Mouse (Mus musculus) G1E (cell line): Measurements from ENCODE around the gene Slc35a1. TPM values are rescaled to one million over a fixed set of nuclear protein-coding genes. Genes with fewer than 3 reads are reported as not detected.

Experiments
- ATAC-seq: 2 replicates; pipeline ENCODE4 v1.8.0; 2016; ENCODE audit warnings: mild to moderate bottlenecking; ENCODE audit not compliant: insufficient number of reproducible peaks, poor library complexity, low FRiP score, severe bottlenecking; ENCODE audit errors: extremely low read depth
- DNase-seq: peaks from one replicate; pipeline ENCODE4 v3.0.0; 2012; ENCODE audit warnings: low spot score
- H3K27me3 ChIP-seq: 2 replicates; pipeline ENCODE4 v1.6.1; 2012; ENCODE audit warnings: mild to moderate bottlenecking, low read length, inconsistent platforms; ENCODE audit not compliant: insufficient read depth
- H3K36me3 ChIP-seq: replicated peaks from 2 replicates; pipeline ENCODE3; 2012; ENCODE audit warnings: mild to moderate bottlenecking, inconsistent platforms
- H3K4me1 ChIP-seq: 2 replicates; pipeline ENCODE4 v1.6.1; 2012; ENCODE audit warnings: low read depth, low read length, inconsistent platforms, mixed read lengths; ENCODE audit not compliant: insufficient read depth
- H3K4me3 ChIP-seq: 2 replicates; pipeline ENCODE4 v1.5.1; 2012; ENCODE audit warnings: low read depth, mild to moderate bottlenecking, inconsistent platforms, low read length, moderate library complexity, mixed read lengths
- H3K9me3 ChIP-seq: replicated peaks from 2 replicates; pipeline ENCODE4 v1.6.1; 2012; ENCODE audit warnings: inconsistent platforms
- CTCF ChIP-seq: IDR thresholded peaks from 2 replicates; pipeline ENCODE4 v1.5.1; 2012; ENCODE audit warnings: low read depth, low read length, inconsistent platforms, mixed read lengths
- GATA1 ChIP-seq: IDR thresholded peaks from 2 replicates; pipeline ENCODE4 v1.6.1; 2012; ENCODE audit warnings: borderline replicate concordance, low read length, inconsistent platforms, mixed read lengths
- GATA2 ChIP-seq: IDR thresholded peaks from 2 replicates; pipeline ENCODE4 v1.6.1; 2012; ENCODE audit warnings: low read depth, low read length, inconsistent platforms, borderline replicate concordance
- POLR2AphosphoS5 ChIP-seq: IDR thresholded peaks from 2 replicates; pipeline ENCODE4 v1.6.1; 2012; ENCODE audit warnings: low read depth, low read length, inconsistent platforms; ENCODE audit not compliant: insufficient replicate concordance
- TAL1 ChIP-seq: conservative IDR thresholded peaks from 2 replicates; pipeline ENCODE4 v1.6.1; 2012; ENCODE audit warnings: low read depth, low read length, inconsistent platforms, mixed read lengths
- polyA plus RNA-seq: library from polyadenylated mRNA; stranded (reverse); fragments of >175 nt; gene quantifications from 2 replicates; pipeline ENCODE4 v1.2.3, GENCODE M21; 2012
- total RNA-seq, 2 experiments: library from RNA; stranded (forward) in 1 of 2; stranded (reverse) in 1 of 2; fragments of 200-1000 nt in 1 of 2; fragments of >200 nt in 1 of 2; fragmentation: Nextera tagmentation in 1 of 2; gene quantifications; 2 replicates each; pipeline ENCODE4 v1.2.3; 2014 to 2017

Gene Slc35a1
- total and polyA plus RNA-seq, 3 experiments: 4.0 to 52.6 (median 41.2) TPM

DNA sequence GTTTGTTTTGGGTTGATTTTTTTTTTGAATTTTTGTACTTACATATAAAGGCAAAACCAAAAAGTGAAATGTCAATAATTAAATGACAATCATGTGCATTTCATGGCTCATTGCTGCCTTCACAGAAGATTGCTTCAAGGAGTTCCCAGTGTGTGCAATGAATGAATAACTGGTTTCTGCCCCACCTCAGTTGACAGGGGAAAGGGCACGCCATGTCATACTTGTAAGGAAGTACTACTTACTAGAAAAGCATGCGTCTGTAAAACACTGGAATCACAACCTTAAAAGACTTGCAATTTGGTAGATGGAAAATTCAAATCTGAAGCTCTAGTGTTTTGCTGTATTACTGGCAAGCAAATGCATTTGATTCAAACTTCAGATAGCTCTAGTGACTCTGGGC lies 28.2 kb downstream of the Slc35a1 start:
- H3K4me1 ChIP-seq: no peaks in the 10 kb centered on the region
- H3K9me3 ChIP-seq: no peaks in the 10 kb centered on the region
- no peak for TF ChIP-seq CTCF
- ATAC-seq (no peak), DNase-seq (no peak)
- H3K4me3 ChIP-seq: no peak overlapping the region
- H3K36me3 ChIP-seq: peaks cover 89% of the 10 kb centered on the region
- no peaks in the 10 kb centered on the region for H3K27me3 ChIP-seq

- ATAC-seq (no peak), DNase-seq (no peak)
- no peaks in the 10 kb centered on the region for H3K27me3 ChIP-seq
- peaks cover 90% of the 10 kb centered on the region for H3K36me3 ChIP-seq
- H3K9me3 ChIP-seq: no peaks in the 10 kb centered on the region
- TF ChIP-seq TAL1 (no peak), CTCF (no peak), POLR2AphosphoS5 (no peak), GATA2 (no peak), GATA1 (no peak)
- H3K4me3 ChIP-seq: no peak overlapping the region
- H3K4me1 ChIP-seq: no peaks in the 10 kb centered on the region
Measured at GRCm38 (mm10) chr4:34656101-34656500, 31.1 kb downstream of the Slc35a1 start.

- Histone ChIP-seq H3K4me3 (no peak overlapping the region), H3K27me3 (no peaks in the 10 kb centered on the region), H3K9me3 (no peaks in the 10 kb centered on the region), H3K36me3 (peaks cover 77% of the 10 kb centered on the region), H3K4me1 (no peaks in the 10 kb centered on the region)
- no peak for DNase-seq
- TF ChIP-seq POLR2AphosphoS5: no peak
- TF ChIP-seq GATA1: no peak
- TF ChIP-seq TAL1: no peak
- TF ChIP-seq GATA2: no peak
- no peak for TF ChIP-seq CTCF
- ATAC-seq: no peak
Measured at GRCm38 (mm10) chr4:34653179-34653578, 34.1 kb downstream of the Slc35a1 start.

- TF ChIP-seq GATA1 (no peak), POLR2AphosphoS5 (no peak), TAL1 (no peak), CTCF (no peak), GATA2 (no peak)
- Histone ChIP-seq H3K4me3 (no peak overlapping the region), H3K9me3 (no peaks in the 10 kb centered on the region), H3K27me3 (no peaks in the 10 kb centered on the region), H3K4me1 (no peaks in the 10 kb centered on the region), H3K36me3 (peaks cover 81% of the 10 kb centered on the region)
- ATAC-seq: no peak
- DNase-seq: no peak
Measured at GRCm38 (mm10) chr4:34644779-34645178, 42.5 kb downstream of the Slc35a1 start.

DNA sequence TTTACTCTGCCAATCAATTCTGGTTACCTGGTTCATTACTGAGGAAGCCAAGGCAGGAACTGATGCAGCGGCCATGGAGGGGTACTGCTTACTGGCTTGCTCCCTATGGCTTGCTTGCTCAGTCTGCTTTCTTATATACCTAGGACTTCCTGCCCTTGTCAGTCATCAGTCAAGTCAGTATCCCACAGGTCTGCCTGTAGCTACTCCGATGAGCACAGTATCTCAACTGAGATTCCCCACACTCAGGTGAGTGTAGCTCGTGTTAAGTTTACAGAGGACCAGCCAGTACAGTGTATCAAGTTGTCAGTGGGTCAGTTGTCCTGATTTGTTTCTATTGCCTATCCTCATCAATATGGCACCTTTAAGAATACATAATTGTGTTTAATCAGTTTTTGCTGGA lies 46.5 kb downstream of the Slc35a1 start:
- no peak for ATAC-seq
- DNase-seq: no peak
- peaks cover 80% of the 10 kb centered on the region for H3K36me3 ChIP-seq
- H3K27me3 ChIP-seq: no peaks in the 10 kb centered on the region
- H3K4me3 ChIP-seq: no peak overlapping the region
- no peaks in the 10 kb centered on the region for H3K4me1 ChIP-seq
- TF ChIP-seq GATA1 (no peak), TAL1 (no peak), GATA2 (no peak), POLR2AphosphoS5 (no peak), CTCF (no peak)
- H3K9me3 ChIP-seq: no peaks in the 10 kb centered on the region

- no peaks in the 10 kb centered on the region for H3K9me3 ChIP-seq
- H3K4me3 ChIP-seq: no peak overlapping the region
- H3K27me3 ChIP-seq: no peaks in the 10 kb centered on the region
- H3K4me1 ChIP-seq: no peaks in the 10 kb centered on the region
- TF ChIP-seq GATA1 (no peak), TAL1 (no peak), CTCF (no peak), POLR2AphosphoS5 (no peak), GATA2 (no peak)
- H3K36me3 ChIP-seq: peaks cover 78% of the 10 kb centered on the region
- ATAC-seq (no peak), DNase-seq (no peak)
Measured at GRCm38 (mm10) chr4:34639745-34640364, 47.4 kb downstream of the Slc35a1 start.

GRCm38 (mm10) chr4:34637851-34638250 lies 49.4 kb downstream of the Slc35a1 start:
- Histone ChIP-seq H3K27me3 (no peaks in the 10 kb centered on the region), H3K4me3 (no peak overlapping the region), H3K36me3 (peaks cover 83% of the 10 kb centered on the region), H3K9me3 (no peaks in the 10 kb centered on the region), H3K4me1 (no peaks in the 10 kb centered on the region)
- ATAC-seq (no peak), DNase-seq (no peak)
- TF ChIP-seq POLR2AphosphoS5 (no peak), GATA1 (no peak), CTCF (no peak), GATA2 (no peak), TAL1 (no peak)
